Mouse (Mus musculus) liver, postnatal 0 days (tissue): Measurements from ENCODE around the gene Tinagl1.

Experiments used
- CTCF ChIP-seq: sonication (generic); IDR thresholded peaks from 2 replicates; pipeline ENCODE4 v1.5.1; 2016; ENCODE audit warnings: antibody characterized with exemption, low read depth
- EP300 ChIP-seq: IDR thresholded peaks from 2 replicates; pipeline ENCODE4 v1.6.1; 2016; ENCODE audit warnings: antibody characterized with exemption, low read depth, mild to moderate bottlenecking

- TF ChIP-seq CTCF (peak; percentile 96), EP300 (no peak)
Observed at GRCm38 (mm10) chr4:130198694-130199670, 24.1 kb upstream of the Tinagl1 start.
